Mouse (Mus musculus) kidney, postnatal 4 days (tissue): Measurements from ENCODE around the gene Zfp458.
A peak's percentile ranks its signal among the peaks of the same experiment; 100 is the strongest.
"Not testable (repeated sequence)": the region's sequence is repeated elsewhere in the genome, so short reads cannot be mapped to it uniquely, and the experiment has no call there.

Experiments
- DNase-seq, 2 experiments: peaks; one replicate each; pipeline ENCODE4 v3.0.0; 2021; ENCODE audit warnings: mixed read lengths in 2 of 2

The Zfp458 gene

GRCm38 (mm10) chr13:67278314-67278713 lies at the start of gene Zfp458:
TSS of gene Zfp458 (minus strand) at chr13:67278466.
- DNase-seq: no peak

GRCm38 (mm10) chr13:67306718-67307117 lies 28.5 kb upstream of the Zfp458 start:
- peak in 1 of 2 experiments; percentile 16 for DNase-seq

DNA sequence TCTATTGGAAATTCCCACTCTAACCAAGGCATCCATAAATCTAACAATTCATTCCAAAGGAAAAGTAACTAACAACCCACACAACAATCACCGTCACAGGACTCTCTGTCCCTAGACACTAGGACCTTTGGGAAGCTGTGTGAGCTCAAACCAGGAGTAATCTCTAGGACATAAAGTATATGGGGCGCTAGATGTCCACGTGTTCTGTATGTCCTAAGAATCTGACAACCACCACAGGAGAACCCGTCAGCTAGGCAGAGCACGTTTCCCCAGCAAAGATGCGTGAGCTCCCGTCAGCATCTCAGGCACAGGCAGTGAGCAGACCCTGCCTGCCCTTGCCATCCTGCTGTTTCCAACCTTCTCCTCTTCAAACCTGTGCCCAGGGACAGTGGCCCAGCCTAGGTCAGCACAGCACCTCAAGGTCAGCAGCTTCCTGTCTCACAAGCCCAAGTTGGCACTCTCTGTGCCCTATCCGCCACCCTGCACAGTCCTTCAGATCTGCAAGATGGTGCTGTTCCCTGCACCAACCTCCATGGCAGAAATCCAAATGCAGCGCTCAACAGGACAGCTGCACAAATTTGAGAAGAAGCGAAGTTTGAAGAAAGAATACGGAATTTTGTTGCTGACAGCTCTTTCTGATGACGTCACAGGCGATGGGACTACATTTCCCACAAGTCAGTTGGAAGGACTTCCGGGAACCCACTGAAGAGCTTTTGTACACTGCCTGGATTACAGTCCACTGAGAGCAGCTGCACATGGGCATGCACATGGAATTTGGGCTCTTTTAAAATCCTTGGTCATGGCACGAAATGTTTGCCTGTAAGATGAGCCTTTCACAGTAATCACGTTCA lies 27.8 kb upstream of the Zfp458 start, which contains the start of gene Zfp457:
Zfp457 (minus strand) TSS at position 664 of the 851 bp plus-strand sequence.
- peak; percentile 89 for DNase-seq

- not testable (repeated sequence) for DNase-seq
Observed at GRCm38 (mm10) chr13:67269383-67270065, 8.7 kb downstream of the Zfp458 start.

DNA sequence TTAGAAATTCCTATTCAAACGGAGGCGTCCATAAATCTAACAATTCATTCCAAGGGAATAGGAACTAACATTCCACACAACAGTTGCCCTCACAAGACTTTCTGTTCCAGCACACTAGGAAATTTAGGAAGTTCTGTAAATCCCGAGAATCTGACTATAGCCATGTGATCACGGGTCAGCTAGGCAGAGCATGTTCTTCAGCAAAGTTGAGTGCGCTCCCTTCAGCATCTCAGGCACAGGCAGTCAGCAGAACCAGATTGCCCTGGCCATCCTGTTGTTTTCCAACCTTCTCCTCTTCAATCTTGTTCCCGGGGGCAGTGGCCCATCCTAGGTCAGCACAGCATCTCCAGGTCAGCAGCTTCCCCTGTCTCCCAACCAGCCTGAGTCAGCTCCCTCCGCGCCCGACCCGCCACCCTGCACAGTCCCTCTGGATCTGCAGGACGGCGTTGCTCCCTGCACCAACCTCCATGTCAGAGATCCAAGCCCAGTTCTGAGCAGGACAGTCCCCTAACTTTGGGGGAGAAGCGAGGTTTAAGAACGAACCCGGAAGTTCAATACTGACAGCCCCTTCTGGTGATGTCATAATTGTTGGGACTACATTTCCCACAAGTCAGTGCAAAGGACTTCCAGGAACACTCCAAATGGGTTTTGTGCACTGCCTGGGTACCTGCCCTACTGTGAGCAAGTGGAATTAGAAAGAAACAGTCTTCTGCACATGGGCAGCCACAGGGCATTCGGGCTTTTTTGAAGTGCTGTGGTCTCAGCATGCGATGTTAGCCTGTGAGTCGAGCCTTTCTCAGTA lies 9.5 kb downstream of the Zfp458 start:
- peak; percentile 56 to 68 for DNase-seq

GRCm38 (mm10) chr13:67214015-67214607 lies 64.2 kb downstream of the Zfp458 start:
- no peak for DNase-seq
